Mouse (Mus musculus): ENCODE data around the gene Ap5z1. TPM values are rescaled to one million over a fixed set of nuclear protein-coding genes. Genes with fewer than 3 reads are reported as not detected.
A peak's percentile ranks its signal among the peaks of the same experiment; 100 is the strongest.

Gene Ap5z1
- polyA plus RNA-seq, 1 experiment from 2014 or later, result 6.4 TPM

DNA sequence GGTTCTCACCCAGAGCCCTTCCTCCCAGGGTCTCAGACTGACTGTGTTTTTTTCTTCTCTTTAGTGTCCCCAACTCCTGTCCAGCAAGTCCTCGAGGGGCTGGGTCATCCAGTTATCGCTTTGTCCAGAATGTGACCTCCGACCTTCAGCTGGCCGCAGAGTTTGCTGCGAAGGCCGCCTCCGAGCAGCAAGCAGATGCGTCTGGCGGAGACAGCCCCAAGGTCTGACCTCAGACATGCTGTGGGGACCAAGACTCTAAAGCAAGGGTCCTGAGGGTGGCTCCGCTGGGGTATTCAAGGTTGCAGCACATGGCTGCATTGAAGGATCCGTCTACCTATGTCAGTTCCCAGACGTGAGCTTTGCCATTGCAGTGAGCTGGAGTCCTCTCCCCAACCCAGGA is 15.1 kb upstream of the Ap5z1 start:
- 75% methylated on average over 12 of the region's 12 CpGs for WGBS
- Histone ChIP-seq H3K4me1 (replicated peaks; ENCODE audit: insufficient read depth, low read length) (peaks cover 9% of the 10 kb centered on the region; the same call in 1 of the 2 replicates), H3K4me2 (ENCODE audit: low read length) (no peak overlapping the region), H3K4me3 (replicated peaks; ENCODE audit: low read depth, low read length) (no peak overlapping the region), H3K27me3 (ENCODE audit: insufficient read depth, low read length) (no peaks in the 10 kb centered on the region), H3K9ac (ENCODE audit: low read depth, low read length) (no peak overlapping the region), H3K36me3 (ENCODE audit: insufficient read depth, low read length) (peaks cover 26% of the 10 kb centered on the region), H3K27ac (no peak overlapping the region), H3K9me3 (replicated peaks; ENCODE audit: low read length) (no peaks in the 10 kb centered on the region)
- no peak for DNase-seq (ENCODE audit: low spot score)
- TF ChIP-seq CTCF (IDR thresholded peaks at IDR 0.05; ENCODE audit: low read depth), result no peak
- no peak for ATAC-seq (replicated peaks; ENCODE audit: low FRiP score, low read depth)

GRCm38 (mm10) chr5:142450846-142451245 is 12.9 kb upstream of the Ap5z1 start:
- no peaks in the 10 kb centered on the region for H3K27me3 ChIP-seq (ENCODE audit: insufficient read depth, low read length)
- 95% methylated on average over 9 of the region's 9 CpGs for WGBS
- peaks cover 43% of the 10 kb centered on the region for H3K36me3 ChIP-seq (ENCODE audit: insufficient read depth, low read length)
- no peaks in the 10 kb centered on the region for H3K9me3 ChIP-seq (replicated peaks; ENCODE audit: low read length)
- ATAC-seq (replicated peaks; ENCODE audit: low FRiP score, low read depth) (no peak), DNase-seq (ENCODE audit: low spot score) (no peak)
- no peak overlapping the region for H3K4me2 ChIP-seq (ENCODE audit: low read length)
- TF ChIP-seq CTCF (IDR thresholded peaks at IDR 0.05; ENCODE audit: low read depth), result no peak
- H3K4me3 ChIP-seq (replicated peaks; ENCODE audit: low read depth, low read length), result no peak overlapping the region
- H3K9ac ChIP-seq (ENCODE audit: low read depth, low read length), result no peak overlapping the region
- no peaks in the 10 kb centered on the region for H3K4me1 ChIP-seq (replicated peaks; ENCODE audit: insufficient read depth, low read length)
- no peak overlapping the region for H3K27ac ChIP-seq

GRCm38 (mm10) chr5:142451759-142452158 is 12.0 kb upstream of the Ap5z1 start:
- Histone ChIP-seq H3K9me3 (replicated peaks; ENCODE audit: low read length) (no peaks in the 10 kb centered on the region), H3K4me2 (ENCODE audit: low read length) (no peak overlapping the region), H3K9ac (ENCODE audit: low read depth, low read length) (no peak overlapping the region), H3K27ac (no peak overlapping the region), H3K27me3 (ENCODE audit: insufficient read depth, low read length) (no peaks in the 10 kb centered on the region), H3K4me1 (replicated peaks; ENCODE audit: insufficient read depth, low read length) (no peaks in the 10 kb centered on the region), H3K4me3 (replicated peaks; ENCODE audit: low read depth, low read length) (no peak overlapping the region), H3K36me3 (ENCODE audit: insufficient read depth, low read length) (peaks cover 49% of the 10 kb centered on the region)
- ATAC-seq (replicated peaks; ENCODE audit: low FRiP score, low read depth), result peak; percentile 69
- no peak for TF ChIP-seq CTCF (IDR thresholded peaks at IDR 0.05; ENCODE audit: low read depth)
- 18% methylated on average over 1 of the region's 1 CpGs for WGBS
- DNase-seq (ENCODE audit: low spot score), result no peak

- ATAC-seq (replicated peaks; ENCODE audit: low FRiP score, low read depth), result no peak
Observed at GRCm38 (mm10) chr5:142453742-142454141, 10.0 kb upstream of the Ap5z1 start.

GRCm38 (mm10) chr5:142456318-142456717 is 7.4 kb upstream of the Ap5z1 start:
- WGBS, result 64% methylated on average over 15 of the region's 15 CpGs
- no peaks in the 10 kb centered on the region for H3K27me3 ChIP-seq (ENCODE audit: insufficient read depth, low read length)
- H3K4me3 ChIP-seq (replicated peaks; ENCODE audit: low read depth, low read length), result no peak overlapping the region
- no peaks in the 10 kb centered on the region; the same call in 1 of the 2 replicates for H3K4me1 ChIP-seq (replicated peaks; ENCODE audit: insufficient read depth, low read length)
- peaks cover 50% of the 10 kb centered on the region for H3K36me3 ChIP-seq (ENCODE audit: insufficient read depth, low read length)
- H3K9me3 ChIP-seq (replicated peaks; ENCODE audit: low read length), result no peaks in the 10 kb centered on the region
- ATAC-seq (replicated peaks; ENCODE audit: low FRiP score, low read depth) (no peak), DNase-seq (ENCODE audit: low spot score) (no peak)
- no peak overlapping the region for H3K4me2 ChIP-seq (ENCODE audit: low read length)
- no peak overlapping the region for H3K27ac ChIP-seq
- no peak for TF ChIP-seq CTCF (IDR thresholded peaks at IDR 0.05; ENCODE audit: low read depth)
- no peak overlapping the region for H3K9ac ChIP-seq (ENCODE audit: low read depth, low read length)

More at GRCm38 (mm10) chr5:142453742-142454141, 10.0 kb upstream of the Ap5z1 start:
- Histone ChIP-seq H3K4me2 (ENCODE audit: low read length) (no peak overlapping the region), H3K4me3 (replicated peaks; ENCODE audit: low read depth, low read length) (no peak overlapping the region), H3K9ac (ENCODE audit: low read depth, low read length) (no peak overlapping the region), H3K9me3 (replicated peaks; ENCODE audit: low read length) (no peaks in the 10 kb centered on the region), H3K36me3 (ENCODE audit: insufficient read depth, low read length) (peaks cover 57% of the 10 kb centered on the region), H3K4me1 (replicated peaks; ENCODE audit: insufficient read depth, low read length) (no peaks in the 10 kb centered on the region; the same call in 1 of the 2 replicates), H3K27ac (no peak overlapping the region), H3K27me3 (ENCODE audit: insufficient read depth, low read length) (no peaks in the 10 kb centered on the region)
- TF ChIP-seq CTCF (IDR thresholded peaks at IDR 0.05; ENCODE audit: low read depth), result no peak
- WGBS, result 93% methylated on average over 13 of the region's 13 CpGs
- DNase-seq (ENCODE audit: low spot score), result no peak

GRCm38 (mm10) chr5:142457345-142457744 is 6.4 kb upstream of the Ap5z1 start:
- no peak for TF ChIP-seq CTCF (IDR thresholded peaks at IDR 0.05; ENCODE audit: low read depth)
- Histone ChIP-seq H3K27ac (peak overlapping the region; percentile 68; the same call in 1 of the 2 replicates), H3K4me3 (replicated peaks; ENCODE audit: low read depth, low read length) (no peak overlapping the region), H3K4me1 (replicated peaks; ENCODE audit: insufficient read depth, low read length) (no peaks in the 10 kb centered on the region; the same call in 1 of the 2 replicates), H3K9me3 (replicated peaks; ENCODE audit: low read length) (no peaks in the 10 kb centered on the region), H3K36me3 (ENCODE audit: insufficient read depth, low read length) (peaks cover 50% of the 10 kb centered on the region), H3K9ac (ENCODE audit: low read depth, low read length) (no peak overlapping the region), H3K27me3 (ENCODE audit: insufficient read depth, low read length) (no peaks in the 10 kb centered on the region), H3K4me2 (ENCODE audit: low read length) (no peak overlapping the region)
- whole genome bisulfite sequencing, result 21% methylated on average over 10 of the region's 10 CpGs
- DNase-seq (ENCODE audit: low spot score) (peak; percentile 63), ATAC-seq (replicated peaks; ENCODE audit: low FRiP score, low read depth) (0 out of 2 replicates have a peak, but pooled peaks have one; percentile 19)
